Comparison of ENCODE assay signal across 8 mouse cellular contexts in genomic region chr16:94148139-94148538, GRCm38 (mm10).
DNase-seq lines count a peak whose midpoint lies in the region; ATAC-seq and TF ChIP-seq lines count a peak whose summit lies in the region.
"Had no signal": no experiment of that assay in that cellular context is flagged by ENCODE, and none has a peak within 500 bp of the region (broad histone marks: within the 10 kb centered on the region; RNA-seq: fewer than 3 reads in every experiment).

No protein-coding gene starts in this region.

- no peaks in the 10 kb centered on the region for H3K4me1 ChIP-seq in kidney, adult 2 months (ENCODE audit: control insufficient read depth, insufficient read depth, low read length)
- 0 out of 2 replicates have a peak, but pooled peaks cover 5% of the 10 kb centered on the region for H3K4me1 ChIP-seq in hindbrain, embryonic 11.5 days (replicated peaks; ENCODE audit: control insufficient read depth, insufficient read depth, low read length)

- H3K27ac ChIP-seq in kidney, adult 2 months (ENCODE audit: insufficient read depth, low read depth, low read length), result no peak overlapping the region
- no peak overlapping the region for H3K27ac ChIP-seq in hindbrain, embryonic 11.5 days (ENCODE audit: low read depth, low read length)
- H3K27ac ChIP-seq: heart, embryonic 13.5 days had no signal

- H3K36me3 ChIP-seq in kidney, adult 2 months (ENCODE audit: control insufficient read depth, insufficient read depth, low read length), result no peaks in the 10 kb centered on the region
- H3K36me3 ChIP-seq in hindbrain, embryonic 11.5 days (ENCODE audit: control insufficient read depth, insufficient read depth, low read length), result no peaks in the 10 kb centered on the region
- H3K36me3 ChIP-seq: heart, embryonic 13.5 days had no signal

- no peak for TF ChIP-seq POLR2A in kidney, adult 2 months (IDR thresholded peaks at IDR 0.05; ENCODE audit: low read depth, low read length)

- peak; percentile 21 for DNase-seq in kidney, adult 2 months
- no peak for DNase-seq in kidney, adult 18-20 months
- DNase-seq in embryo, embryonic 11 days, result peak; percentile 50
- DNase-seq in hindbrain, embryonic 11.5 days (ENCODE audit: low spot score), result peak; percentile 43
- DNase-seq in lung, postnatal 25 days (ENCODE audit: low spot score), result peak; percentile 3
- DNase-seq in left cerebral cortex, adult 9 months (ENCODE audit: low spot score in 2 of 2), result no peak
- no peak for DNase-seq in thymus, postnatal 0 days (ENCODE audit: low spot score)

- H3K9ac ChIP-seq in hindbrain, embryonic 11.5 days (ENCODE audit: low read depth, low read length), result no peak overlapping the region
- H3K9ac ChIP-seq: heart, embryonic 13.5 days had no signal

- no peaks in the 10 kb centered on the region for H3K9me3 ChIP-seq in hindbrain, embryonic 11.5 days (ENCODE audit: control insufficient read depth, low read length)
- H3K9me3 ChIP-seq: heart, embryonic 13.5 days had no signal

- no peak for ATAC-seq in hindbrain, embryonic 11.5 days (ENCODE audit: low FRiP score)

- no peak for TF ChIP-seq CTCF in kidney, adult 2 months (conservative IDR thresholded peaks at IDR 0.05; ENCODE audit: insufficient read depth, insufficient read length, low read depth, low read length)

- WGBS in kidney, adult 2 months, result 58% methylated on average over 11 of the region's 11 CpGs
- 45% methylated on average over 11 of the region's 11 CpGs for WGBS in hindbrain, embryonic 11.5 days

- H3K4me3 ChIP-seq in kidney, adult 2 months (ENCODE audit: insufficient read depth, low read depth, low read length), result no peak overlapping the region
- H3K4me3 ChIP-seq in hindbrain, embryonic 11.5 days (ENCODE audit: low read depth, low read length), result no peak overlapping the region
- H3K4me3 ChIP-seq: heart, embryonic 13.5 days had no signal

- H3K27me3 ChIP-seq in kidney, adult 2 months (replicated peaks; ENCODE audit: control insufficient read depth, insufficient read depth, low read length), result no peaks in the 10 kb centered on the region
- no peaks in the 10 kb centered on the region for H3K27me3 ChIP-seq in hindbrain, embryonic 11.5 days (ENCODE audit: control insufficient read depth, insufficient read depth, low read length)

- no peak overlapping the region for H3K4me2 ChIP-seq in hindbrain, embryonic 11.5 days (replicated peaks; ENCODE audit: low read depth, low read length)
- H3K4me2 ChIP-seq: heart, embryonic 13.5 days had no signal

Comparison
In these comparisons a context has a peak if more than half of its experiments do, and no peak if none do; other contexts are left out.
1. DNase-seq: peak in kidney, adult 2 months (single experiment), embryo, embryonic 11 days (single experiment), hindbrain, embryonic 11.5 days (single experiment) and lung, postnatal 25 days (single experiment); none in kidney, adult 18-20 months (single experiment), left cerebral cortex, adult 9 months (0 of 2) and thymus, postnatal 0 days (single experiment).